ENCODE assay signal across 8 mouse cellular contexts in genomic region chr11:86836366-86836765, GRCm38 (mm10). TPM values are rescaled to one million over a fixed set of nuclear protein-coding genes. Genes with fewer than 3 reads are reported as not detected.
DNase-seq lines count a peak whose midpoint lies in the region; ATAC-seq and TF ChIP-seq lines count a peak whose summit lies in the region.

No protein-coding gene starts in this region.

- peaks cover 17% of the 10 kb centered on the region for H3K4me1 ChIP-seq in midbrain, embryonic 14.5 days (ENCODE audit: control insufficient read depth, insufficient read depth, low read length)
- peaks cover 20% of the 10 kb centered on the region for H3K4me1 ChIP-seq in midbrain, embryonic 15.5 days
- peaks cover 18% of the 10 kb centered on the region for H3K4me1 ChIP-seq in embryonic facial prominence, embryonic 10.5 days
- peaks cover 11% of the 10 kb centered on the region for H3K4me1 ChIP-seq in liver, adult 2 months (ENCODE audit: control insufficient read depth, insufficient read depth, low read length)

- no peaks in the 10 kb centered on the region for H3K9me3 ChIP-seq in midbrain, embryonic 14.5 days (ENCODE audit: control insufficient read depth, low read length)
- no peaks in the 10 kb centered on the region for H3K9me3 ChIP-seq in midbrain, embryonic 15.5 days
- H3K9me3 ChIP-seq in embryonic facial prominence, embryonic 10.5 days = no peaks in the 10 kb centered on the region

- no peaks in the 10 kb centered on the region for H3K27me3 ChIP-seq in midbrain, embryonic 14.5 days (ENCODE audit: control insufficient read depth, insufficient read depth, low read length)
- no peaks in the 10 kb centered on the region for H3K27me3 ChIP-seq in midbrain, embryonic 15.5 days (replicated peaks)
- no peaks in the 10 kb centered on the region for H3K27me3 ChIP-seq in embryonic facial prominence, embryonic 10.5 days (replicated peaks; ENCODE audit: low read depth, poor library complexity, severe bottlenecking)
- no peaks in the 10 kb centered on the region for H3K27me3 ChIP-seq in liver, adult 2 months (ENCODE audit: control insufficient read depth, insufficient read depth, low read length)

- H3K27ac ChIP-seq in midbrain, embryonic 14.5 days (replicated peaks; ENCODE audit: low read depth, low read length) = no peak overlapping the region
- H3K27ac ChIP-seq in midbrain, embryonic 15.5 days = no peak overlapping the region
- H3K27ac ChIP-seq in embryonic facial prominence, embryonic 10.5 days (replicated peaks) = no peak overlapping the region
- H3K27ac ChIP-seq in liver, adult 2 months (replicated peaks; ENCODE audit: insufficient read depth, low read depth, low read length) = no peak overlapping the region

- H3K4me2 ChIP-seq in midbrain, embryonic 14.5 days (ENCODE audit: low read length) = no peak overlapping the region
- H3K4me2 ChIP-seq in midbrain, embryonic 15.5 days = no peak overlapping the region

- H3K36me3 ChIP-seq in midbrain, embryonic 14.5 days (ENCODE audit: control insufficient read depth, insufficient read depth, low read length) = no peaks in the 10 kb centered on the region
- H3K36me3 ChIP-seq in midbrain, embryonic 15.5 days (replicated peaks) = no peaks in the 10 kb centered on the region
- no peaks in the 10 kb centered on the region for H3K36me3 ChIP-seq in embryonic facial prominence, embryonic 10.5 days (replicated peaks)
- no peaks in the 10 kb centered on the region for H3K36me3 ChIP-seq in liver, adult 2 months (ENCODE audit: control insufficient read depth, insufficient read depth, low read length)

- no peaks in the 10 kb centered on the region for H3K79me2 ChIP-seq in liver, adult 2 months (ENCODE audit: control insufficient read depth, insufficient read depth, low read length)

- no peak overlapping the region for H3K4me3 ChIP-seq in midbrain, embryonic 14.5 days (replicated peaks; ENCODE audit: low read depth, low read length)
- H3K4me3 ChIP-seq in midbrain, embryonic 15.5 days = no peak overlapping the region
- H3K4me3 ChIP-seq in embryonic facial prominence, embryonic 10.5 days = no peak overlapping the region
- H3K4me3 ChIP-seq in liver, adult 2 months (ENCODE audit: insufficient read depth, low read depth, low read length) = no peak overlapping the region

- TF ChIP-seq POLR2A in liver, adult 2 months (IDR thresholded peaks at IDR 0.05; ENCODE audit: extremely low read depth, insufficient read depth, low read length) = no peak

- no peak overlapping the region for H3K9ac ChIP-seq in midbrain, embryonic 14.5 days (replicated peaks; ENCODE audit: low read length)
- H3K9ac ChIP-seq in midbrain, embryonic 15.5 days = no peak overlapping the region
- H3K9ac ChIP-seq in liver, adult 2 months (ENCODE audit: low read depth, low read length) = no peak overlapping the region

- WGBS in midbrain, embryonic 14.5 days = 51% methylated on average over 2 of the region's 2 CpGs
- WGBS in midbrain, embryonic 15.5 days = 48% methylated on average over 2 of the region's 2 CpGs
- 44% methylated on average over 2 of the region's 2 CpGs for WGBS in embryonic facial prominence, embryonic 10.5 days
- WGBS in liver, adult 2 months = 40% methylated on average over 2 of the region's 2 CpGs

- ATAC-seq in midbrain, embryonic 14.5 days (ENCODE audit: low FRiP score, low TSS enrichment) = no peak
- ATAC-seq in midbrain, embryonic 15.5 days (replicated peaks) = no peak

- TF ChIP-seq CTCF in liver, adult 2 months (IDR thresholded peaks at IDR 0.05; ENCODE audit: low read depth, low read length) = peak; percentile 82

- DNase-seq in midbrain, embryonic 14.5 days = peak; percentile 60
- DNase-seq in adrenal gland, postnatal 14 days = peak; percentile 90
- peak; percentile 69 for DNase-seq in embryonic facial prominence, embryonic 10.5 days (ENCODE audit: low spot score)
- peak; percentile 93 for DNase-seq in induced T-regulatory cell, adult 2 months (ENCODE audit: low read depth)
- DNase-seq in liver, adult 2 months (ENCODE audit: extremely low read depth, low read depth, low spot score) = peak; percentile 70
- DNase-seq in ovary, adult 18-20 months (ENCODE audit: low spot score) = peak; percentile 44
- peak; percentile 90 for DNase-seq in urinary bladder, postnatal 14 days (ENCODE audit: low spot score)

RNA-seq across cellular contexts. Expression of gene Dhx40, which starts 28.8 kb away (rescaled TPM):
- 18.9 and 31.6 TPM in 2 replicates for polyA plus RNA-seq in midbrain, embryonic 14.5 days (2014; fragmentation: Nextera tagmentation; extraction: Ambion mirVana)
- polyA plus RNA-seq in midbrain, embryonic 15.5 days (2015; fragmentation: Nextera tagmentation; extraction: Ambion mirVana) = 21.7 and 22.6 TPM in 2 replicates
- total RNA-seq in adrenal gland, postnatal 14 days (2021) = 28.9 and 32.7 TPM in 2 replicates
- polyA plus RNA-seq in embryonic facial prominence, embryonic 10.5 days (2016; fragmentation: Nextera tagmentation; extraction: Ambion mirVana) = 34.6 and 36.2 TPM in 2 replicates
- total RNA-seq in liver, adult 2 months (2014; rRNA removed) = 28.6 and 28.9 TPM in 2 replicates
- 3.4 and 3.5 TPM in 2 replicates for polyA plus RNA-seq in liver, adult 2 months (2012; rRNA removed)
